Mouse (Mus musculus): Measurements from ENCODE around the gene Cckbr. TPM values are rescaled to one million over a fixed set of nuclear protein-coding genes. Genes with fewer than 3 reads are reported as not detected.

Cckbr gene
- polyA plus RNA-seq, 1 experiment from 2014 or later = not detected

DNA sequence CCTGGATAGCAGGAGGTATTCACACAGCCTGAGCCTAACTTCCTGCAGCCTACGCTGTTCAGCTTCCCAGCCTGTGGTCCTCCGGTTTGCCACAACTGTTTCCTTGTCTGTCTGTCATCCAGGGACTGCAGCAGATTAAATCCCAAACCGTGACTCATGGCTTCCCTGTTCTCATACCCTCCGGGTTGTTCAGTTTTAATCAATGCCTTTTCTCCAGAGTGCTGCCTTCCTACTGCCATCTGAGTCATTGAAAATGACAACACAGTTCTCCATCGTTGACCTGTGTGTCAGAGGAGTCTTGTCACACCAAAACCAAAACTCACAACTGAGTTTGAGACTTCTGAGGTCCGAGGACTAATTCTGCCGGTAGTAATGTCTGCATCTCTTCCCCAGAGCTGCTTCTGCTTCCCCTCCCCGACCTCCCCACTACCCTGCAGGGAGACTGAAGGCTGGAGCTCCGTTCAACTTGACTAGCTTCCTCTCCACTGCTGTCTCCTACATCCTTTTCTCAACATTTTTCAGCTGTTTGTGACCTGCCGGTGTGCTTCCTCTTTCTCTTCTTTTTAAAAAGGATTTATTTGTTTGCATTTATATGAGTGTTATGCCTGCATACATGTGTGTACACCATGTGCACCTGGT, 73.4 kb downstream of the Cckbr start:
- WGBS = 47% methylated on average over 10 of the region's 10 CpGs
- H3K27me3 ChIP-seq (ENCODE audit: control insufficient read depth, insufficient read depth, low read length) = no peaks in the 10 kb centered on the region

DNA sequence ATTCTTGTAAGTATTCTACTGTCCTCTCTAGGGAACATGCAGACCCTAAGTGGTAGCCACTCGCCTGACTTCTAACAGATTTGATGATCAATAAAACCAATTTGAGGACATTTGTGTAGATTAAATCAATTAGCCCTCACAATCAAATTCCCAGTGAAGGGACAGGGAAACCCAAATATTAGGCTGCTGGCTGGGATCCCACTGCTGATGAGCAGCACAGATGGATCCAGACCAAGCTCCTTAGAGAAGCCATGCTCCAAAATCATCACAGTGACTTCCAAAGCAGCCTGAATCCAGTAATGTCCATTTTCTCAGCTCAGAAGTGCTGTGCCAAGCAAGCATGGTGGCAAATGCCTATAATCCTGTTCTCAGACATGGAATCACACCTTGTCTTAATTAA, 74.1 kb downstream of the Cckbr start:
- H3K9ac ChIP-seq (ENCODE audit: low read length) = no peak overlapping the region
- H3K9me3 ChIP-seq (ENCODE audit: control insufficient read depth, low read length) = no peaks in the 10 kb centered on the region
- H3K4me2 ChIP-seq (ENCODE audit: low read length) = no peak overlapping the region
- no peak for ATAC-seq (ENCODE audit: insufficient number of reproducible peaks, insufficient read depth, low FRiP score, low read depth)
- no peak overlapping the region for H3K27ac ChIP-seq (replicated peaks in 1 of 2; ENCODE audit: control insufficient read depth in 1 of 2, insufficient read depth in 1 of 2, low read depth in 2 of 2, low read length in 2 of 2)
- 83% methylated on average over 1 of the region's 1 CpGs for WGBS
- no peaks in the 10 kb centered on the region for H3K4me1 ChIP-seq (ENCODE audit: control insufficient read depth in 2 of 2, insufficient read depth in 2 of 2, low read length in 2 of 2)
- H3K4me3 ChIP-seq (ENCODE audit: control insufficient read depth in 1 of 2, insufficient read depth in 1 of 2, low read depth in 1 of 2, low read length in 2 of 2) = no peak overlapping the region
- H3K27me3 ChIP-seq (ENCODE audit: control insufficient read depth, insufficient read depth, low read length) = no peaks in the 10 kb centered on the region
- H3K36me3 ChIP-seq (ENCODE audit: control insufficient read depth, insufficient read depth, low read length) = no peaks in the 10 kb centered on the region

More for the DNA sequence above, 73.4 kb downstream of the Cckbr start:
- H3K27ac ChIP-seq (replicated peaks in 1 of 2; ENCODE audit: control insufficient read depth in 1 of 2, insufficient read depth in 1 of 2, low read depth in 2 of 2, low read length in 2 of 2) = no peak overlapping the region
- H3K36me3 ChIP-seq (ENCODE audit: control insufficient read depth, insufficient read depth, low read length) = no peaks in the 10 kb centered on the region
- H3K9me3 ChIP-seq (ENCODE audit: control insufficient read depth, low read length) = no peaks in the 10 kb centered on the region
- ATAC-seq (ENCODE audit: insufficient number of reproducible peaks, insufficient read depth, low FRiP score, low read depth) = no peak
- no peak overlapping the region for H3K4me3 ChIP-seq (ENCODE audit: control insufficient read depth in 1 of 2, insufficient read depth in 1 of 2, low read depth in 1 of 2, low read length in 2 of 2)
- H3K4me1 ChIP-seq (ENCODE audit: control insufficient read depth in 2 of 2, insufficient read depth in 2 of 2, low read length in 2 of 2) = no peaks in the 10 kb centered on the region
- no peak overlapping the region for H3K4me2 ChIP-seq (ENCODE audit: low read length)
- H3K9ac ChIP-seq (ENCODE audit: low read length) = no peak overlapping the region

DNA sequence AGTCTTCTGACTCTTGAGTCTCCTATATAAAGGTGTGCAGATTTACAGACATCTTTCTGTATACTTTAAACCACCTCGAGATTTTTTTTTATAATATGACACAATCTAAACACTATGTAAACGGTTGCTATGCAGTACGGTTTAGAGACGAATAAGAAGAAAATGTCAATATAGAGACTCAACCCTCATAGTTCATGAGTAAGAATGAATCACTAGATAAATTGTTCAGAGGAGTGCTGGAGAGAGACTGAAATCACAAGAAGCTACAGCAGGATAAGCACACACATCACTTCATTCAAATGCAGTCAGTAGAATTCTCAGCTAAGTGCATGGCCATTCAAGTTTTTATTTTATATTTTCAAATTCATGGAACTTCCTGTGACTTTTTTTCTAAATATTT, 76.5 kb downstream of the Cckbr start:
- no peak overlapping the region for H3K4me2 ChIP-seq (ENCODE audit: low read length)

DNA sequence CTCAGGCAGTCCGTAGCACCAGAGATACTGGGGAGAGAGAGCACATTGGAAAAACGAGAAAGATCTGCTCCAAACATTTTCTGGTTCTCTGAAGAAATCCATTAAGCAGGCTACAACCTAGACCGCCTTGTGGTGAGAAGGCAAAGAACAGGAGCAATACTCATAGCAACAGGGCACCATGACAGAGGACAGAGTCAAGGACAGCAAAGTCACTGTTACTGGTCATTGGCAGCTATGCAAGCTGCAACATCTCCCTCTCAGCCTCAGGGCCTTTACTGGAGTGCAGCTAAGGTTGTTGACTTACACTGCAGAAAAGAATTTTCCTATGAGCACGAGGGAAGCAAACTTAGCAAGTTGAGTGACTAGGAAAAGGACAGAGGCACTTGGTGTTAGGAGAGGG, 81.7 kb downstream of the Cckbr start:
- H3K27me3 ChIP-seq (ENCODE audit: control insufficient read depth, insufficient read depth, low read length) = no peaks in the 10 kb centered on the region
- H3K36me3 ChIP-seq (ENCODE audit: control insufficient read depth, insufficient read depth, low read length) = no peaks in the 10 kb centered on the region
- WGBS = 40% methylated on average over 4 of the region's 4 CpGs
- H3K4me1 ChIP-seq (ENCODE audit: control insufficient read depth in 2 of 2, insufficient read depth in 2 of 2, low read length in 2 of 2) = peaks cover 3 to 14% of the 10 kb centered on the region in 2 experiments; a peak in 2 of 4 replicates
- H3K9ac ChIP-seq (ENCODE audit: low read length) = no peak overlapping the region
- H3K9me3 ChIP-seq (ENCODE audit: control insufficient read depth, low read length) = no peaks in the 10 kb centered on the region
- H3K4me3 ChIP-seq (ENCODE audit: control insufficient read depth in 1 of 2, insufficient read depth in 1 of 2, low read depth in 1 of 2, low read length in 2 of 2) = no peak overlapping the region
- H3K4me2 ChIP-seq (ENCODE audit: low read length) = no peak overlapping the region
- H3K27ac ChIP-seq (replicated peaks in 1 of 2; ENCODE audit: control insufficient read depth in 1 of 2, insufficient read depth in 1 of 2, low read depth in 2 of 2, low read length in 2 of 2) = peak overlapping the region; percentile 12 to 52; a peak in 3 of 4 replicates
- ATAC-seq (ENCODE audit: insufficient number of reproducible peaks, insufficient read depth, low FRiP score, low read depth) = no peak

More for the DNA sequence above, 76.5 kb downstream of the Cckbr start:
- no peak overlapping the region for H3K4me3 ChIP-seq (ENCODE audit: control insufficient read depth in 1 of 2, insufficient read depth in 1 of 2, low read depth in 1 of 2, low read length in 2 of 2)
- H3K9ac ChIP-seq (ENCODE audit: low read length) = no peak overlapping the region
- ATAC-seq (ENCODE audit: insufficient number of reproducible peaks, insufficient read depth, low FRiP score, low read depth) = no peak
- H3K4me1 ChIP-seq (ENCODE audit: control insufficient read depth in 2 of 2, insufficient read depth in 2 of 2, low read length in 2 of 2) = peaks cover 0 to 1% of the 10 kb centered on the region in 2 experiments; a peak in 1 of 4 replicates
- 75% methylated on average over 4 of the region's 4 CpGs for WGBS
- no peaks in the 10 kb centered on the region for H3K9me3 ChIP-seq (ENCODE audit: control insufficient read depth, low read length)
- H3K27ac ChIP-seq (replicated peaks in 1 of 2; ENCODE audit: control insufficient read depth in 1 of 2, insufficient read depth in 1 of 2, low read depth in 2 of 2, low read length in 2 of 2) = no peak overlapping the region
- H3K27me3 ChIP-seq (ENCODE audit: control insufficient read depth, insufficient read depth, low read length) = no peaks in the 10 kb centered on the region
- no peaks in the 10 kb centered on the region for H3K36me3 ChIP-seq (ENCODE audit: control insufficient read depth, insufficient read depth, low read length)

DNA sequence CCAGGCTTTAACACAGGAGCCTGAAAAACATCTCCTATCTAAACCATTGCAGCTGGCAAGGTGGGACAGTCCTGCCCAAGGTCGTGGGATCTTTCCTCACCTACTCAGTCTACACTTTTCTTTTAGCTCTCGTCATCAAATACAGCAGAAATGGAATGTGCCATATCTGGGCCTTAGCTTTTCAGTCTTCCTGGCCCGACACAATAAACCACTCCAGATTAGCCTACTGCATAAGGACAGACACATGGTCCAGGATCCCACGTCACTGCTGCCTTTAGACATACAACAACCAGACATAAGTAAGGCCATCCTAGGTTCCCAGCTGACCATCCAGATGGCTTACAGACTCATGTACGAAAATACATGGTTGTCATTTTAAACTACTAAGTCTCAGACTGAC, 84.6 kb downstream of the Cckbr start:
- Histone ChIP-seq H3K36me3 (ENCODE audit: control insufficient read depth, insufficient read depth, low read length) (no peaks in the 10 kb centered on the region), H3K27me3 (ENCODE audit: control insufficient read depth, insufficient read depth, low read length) (no peaks in the 10 kb centered on the region), H3K4me2 (ENCODE audit: low read length) (no peak overlapping the region), H3K9ac (ENCODE audit: low read length) (no peak overlapping the region), H3K27ac (replicated peaks in 1 of 2; ENCODE audit: control insufficient read depth in 1 of 2, insufficient read depth in 1 of 2, low read depth in 2 of 2, low read length in 2 of 2) (peak overlapping the region in 1 of 2 experiments; percentile 46; a peak in 2 of 4 replicates), H3K4me3 (ENCODE audit: control insufficient read depth in 1 of 2, insufficient read depth in 1 of 2, low read depth in 1 of 2, low read length in 2 of 2) (no peak overlapping the region), H3K4me1 (ENCODE audit: control insufficient read depth in 2 of 2, insufficient read depth in 2 of 2, low read length in 2 of 2) (peaks cover 3 to 14% of the 10 kb centered on the region in 2 experiments; a peak in 2 of 4 replicates), H3K9me3 (ENCODE audit: control insufficient read depth, low read length) (no peaks in the 10 kb centered on the region)
- ATAC-seq (ENCODE audit: insufficient number of reproducible peaks, insufficient read depth, low FRiP score, low read depth) = no peak
- WGBS = 28% methylated on average over 5 of the region's 5 CpGs

DNA sequence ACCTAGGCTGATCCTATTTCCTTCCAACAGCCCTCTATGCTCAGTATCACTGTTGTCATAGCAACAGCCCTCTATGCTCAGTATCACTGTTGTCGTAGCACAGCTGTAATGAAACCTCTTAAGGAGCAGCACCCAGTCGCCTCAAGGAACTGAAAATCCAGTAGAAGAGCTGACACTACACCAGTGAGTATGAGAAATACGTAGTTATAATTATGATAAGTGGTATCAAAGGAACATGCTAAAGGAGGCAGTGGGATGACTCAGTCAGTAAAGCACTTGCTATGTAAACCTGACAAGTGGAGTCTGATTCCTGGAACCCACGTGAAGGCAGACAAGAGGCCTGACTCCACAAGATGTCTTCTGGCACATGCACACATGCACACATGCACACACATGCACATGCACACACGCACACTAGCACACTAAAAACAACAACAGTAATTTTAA, 88.3 kb downstream of the Cckbr start:
- ATAC-seq (ENCODE audit: insufficient number of reproducible peaks, insufficient read depth, low FRiP score, low read depth) = no peak
- WGBS = 46% methylated on average over 5 of the region's 5 CpGs
- no peaks in the 10 kb centered on the region for H3K27me3 ChIP-seq (ENCODE audit: control insufficient read depth, insufficient read depth, low read length)

DNA sequence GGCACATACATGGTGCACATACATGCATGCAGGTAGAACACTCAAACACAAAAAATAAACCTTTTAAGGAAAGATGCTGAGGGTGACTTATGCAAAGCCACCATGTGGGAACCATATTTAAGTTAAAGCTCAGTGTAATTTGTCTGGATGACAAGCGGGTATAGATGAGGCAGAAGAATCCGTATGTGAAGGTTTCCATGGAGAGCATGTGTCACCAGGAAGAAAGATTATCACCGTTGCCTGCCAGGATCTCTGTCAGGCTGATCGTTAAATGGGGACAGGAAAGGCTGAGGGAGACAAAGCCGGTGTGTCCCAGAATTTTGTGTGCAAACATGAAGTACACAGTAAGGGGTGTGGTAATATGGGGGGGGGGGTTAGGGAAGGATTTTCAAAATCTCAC, 89.0 kb downstream of the Cckbr start:
- ATAC-seq (ENCODE audit: insufficient number of reproducible peaks, insufficient read depth, low FRiP score, low read depth) = no peak
- Histone ChIP-seq H3K9ac (ENCODE audit: low read length) (no peak overlapping the region), H3K27me3 (ENCODE audit: control insufficient read depth, insufficient read depth, low read length) (no peaks in the 10 kb centered on the region)

More for the DNA sequence above, 88.3 kb downstream of the Cckbr start:
- Histone ChIP-seq H3K4me2 (ENCODE audit: low read length) (no peak overlapping the region), H3K4me1 (ENCODE audit: control insufficient read depth in 2 of 2, insufficient read depth in 2 of 2, low read length in 2 of 2) (0 out of 4 replicates have a peak, but pooled peaks cover 0 to 9% of the 10 kb centered on the region in 2 experiments), H3K27ac (replicated peaks in 1 of 2; ENCODE audit: control insufficient read depth in 1 of 2, insufficient read depth in 1 of 2, low read depth in 2 of 2, low read length in 2 of 2) (no peak overlapping the region), H3K36me3 (ENCODE audit: control insufficient read depth, insufficient read depth, low read length) (no peaks in the 10 kb centered on the region), H3K9me3 (ENCODE audit: control insufficient read depth, low read length) (no peaks in the 10 kb centered on the region), H3K4me3 (ENCODE audit: control insufficient read depth in 1 of 2, insufficient read depth in 1 of 2, low read depth in 1 of 2, low read length in 2 of 2) (no peak overlapping the region), H3K9ac (ENCODE audit: low read length) (no peak overlapping the region)

DNA sequence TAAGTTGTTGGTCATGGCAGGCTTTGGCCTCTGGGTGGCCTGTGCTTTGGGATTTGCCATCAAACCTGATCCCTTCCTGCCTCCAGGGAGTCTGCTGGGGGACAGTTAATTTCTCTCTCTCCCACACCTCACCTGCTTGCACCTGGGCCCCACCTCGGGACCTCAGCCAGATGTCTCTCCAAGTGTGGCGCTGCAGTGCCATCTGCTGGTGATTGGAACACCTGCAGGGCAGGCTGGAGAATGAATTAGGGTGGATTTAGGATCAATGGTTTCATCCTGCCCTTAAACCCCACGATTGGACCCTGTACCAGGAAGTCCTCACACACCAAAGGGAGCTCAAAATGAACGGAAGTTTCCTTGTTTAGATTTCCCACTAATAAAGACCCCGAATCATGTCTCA, 89.6 kb downstream of the Cckbr start:
- H3K9ac ChIP-seq (ENCODE audit: low read length) = no peak overlapping the region
- H3K4me2 ChIP-seq (ENCODE audit: low read length) = no peak overlapping the region
- ATAC-seq (ENCODE audit: insufficient number of reproducible peaks, insufficient read depth, low FRiP score, low read depth) = no peak
- H3K27me3 ChIP-seq (ENCODE audit: control insufficient read depth, insufficient read depth, low read length) = no peaks in the 10 kb centered on the region
- no peak overlapping the region for H3K4me3 ChIP-seq (ENCODE audit: control insufficient read depth in 1 of 2, insufficient read depth in 1 of 2, low read depth in 1 of 2, low read length in 2 of 2)
- no peaks in the 10 kb centered on the region for H3K36me3 ChIP-seq (ENCODE audit: control insufficient read depth, insufficient read depth, low read length)
- no peaks in the 10 kb centered on the region for H3K9me3 ChIP-seq (ENCODE audit: control insufficient read depth, low read length)
- WGBS = 8% methylated on average over 5 of the region's 5 CpGs
- H3K27ac ChIP-seq (replicated peaks in 1 of 2; ENCODE audit: control insufficient read depth in 1 of 2, insufficient read depth in 1 of 2, low read depth in 2 of 2, low read length in 2 of 2) = no peak overlapping the region
- peaks cover 2 to 8% of the 10 kb centered on the region in 2 experiments; a peak in 2 of 4 replicates for H3K4me1 ChIP-seq (ENCODE audit: control insufficient read depth in 2 of 2, insufficient read depth in 2 of 2, low read length in 2 of 2)

More for the DNA sequence above, 89.0 kb downstream of the Cckbr start:
- H3K27ac ChIP-seq (replicated peaks in 1 of 2; ENCODE audit: control insufficient read depth in 1 of 2, insufficient read depth in 1 of 2, low read depth in 2 of 2, low read length in 2 of 2) = no peak overlapping the region
- 0 out of 4 replicates have a peak, but pooled peaks cover 0 to 9% of the 10 kb centered on the region in 2 experiments for H3K4me1 ChIP-seq (ENCODE audit: control insufficient read depth in 2 of 2, insufficient read depth in 2 of 2, low read length in 2 of 2)
- no peaks in the 10 kb centered on the region for H3K36me3 ChIP-seq (ENCODE audit: control insufficient read depth, insufficient read depth, low read length)
- no peaks in the 10 kb centered on the region for H3K9me3 ChIP-seq (ENCODE audit: control insufficient read depth, low read length)
- 56% methylated on average over 5 of the region's 5 CpGs for WGBS
- no peak overlapping the region for H3K4me2 ChIP-seq (ENCODE audit: low read length)
- H3K4me3 ChIP-seq (ENCODE audit: control insufficient read depth in 1 of 2, insufficient read depth in 1 of 2, low read depth in 1 of 2, low read length in 2 of 2) = no peak overlapping the region
